Mouse (Mus musculus): ENCODE measurements at regions not wholly inside any gene's neighbourhood (a gene's known extent, or its start where the extent isn't known, plus 50 kb on each side); places are given as distances from the start of the nearest gene placed in this dataset.

DNA sequence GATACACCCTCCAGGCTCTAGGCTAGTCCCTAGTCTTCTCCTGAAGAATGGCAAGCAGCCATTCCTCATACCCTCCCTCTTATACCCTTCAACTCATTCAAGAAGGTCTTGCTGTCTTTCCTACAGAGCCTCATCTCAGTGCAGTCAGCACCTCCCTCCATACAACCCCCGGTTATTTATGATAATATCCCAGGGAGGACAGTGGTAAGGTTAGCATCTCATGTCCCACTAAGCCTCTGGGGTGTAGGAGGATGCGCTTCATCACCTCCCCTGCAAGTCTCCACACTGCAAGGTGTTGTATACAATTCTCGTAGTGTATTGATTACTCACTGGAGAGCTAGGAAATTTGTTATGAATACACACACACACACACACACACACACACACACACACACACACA lies 80.2 kb upstream of the Shisa6 start:
- no peak for TF ChIP-seq FLI1 (IDR thresholded peaks at IDR 0.05; ENCODE audit: low read length)
- TF ChIP-seq GATA1 (IDR thresholded peaks at IDR 0.05; ENCODE audit: borderline replicate concordance, low read length): no peak
- no peaks in the 10 kb centered on the region for H3K27me3 ChIP-seq (replicated peaks)

GRCm38 (mm10) chr11:66606646-66607045 lies 80.9 kb upstream of the Shisa6 start:
- H3K4me1 ChIP-seq: no peaks in the 10 kb centered on the region
- H3K4me3 ChIP-seq (replicated peaks): no peak overlapping the region
- TF ChIP-seq GATA1 (IDR thresholded peaks at IDR 0.05; ENCODE audit: borderline replicate concordance, low read length) (no peak), FLI1 (IDR thresholded peaks at IDR 0.05; ENCODE audit: low read length) (no peak)
- H3K27me3 ChIP-seq (replicated peaks): no peaks in the 10 kb centered on the region
- H3K9me3 ChIP-seq: peaks cover 23% of the 10 kb centered on the region
- no peaks in the 10 kb centered on the region for H3K36me3 ChIP-seq (replicated peaks; ENCODE audit: low read length)

More for the DNA sequence above, 80.2 kb upstream of the Shisa6 start:
- no peaks in the 10 kb centered on the region for H3K4me1 ChIP-seq
- no peak overlapping the region for H3K4me3 ChIP-seq (replicated peaks)
- H3K36me3 ChIP-seq (replicated peaks; ENCODE audit: low read length): no peaks in the 10 kb centered on the region
- H3K9me3 ChIP-seq: peaks cover 20% of the 10 kb centered on the region

DNA sequence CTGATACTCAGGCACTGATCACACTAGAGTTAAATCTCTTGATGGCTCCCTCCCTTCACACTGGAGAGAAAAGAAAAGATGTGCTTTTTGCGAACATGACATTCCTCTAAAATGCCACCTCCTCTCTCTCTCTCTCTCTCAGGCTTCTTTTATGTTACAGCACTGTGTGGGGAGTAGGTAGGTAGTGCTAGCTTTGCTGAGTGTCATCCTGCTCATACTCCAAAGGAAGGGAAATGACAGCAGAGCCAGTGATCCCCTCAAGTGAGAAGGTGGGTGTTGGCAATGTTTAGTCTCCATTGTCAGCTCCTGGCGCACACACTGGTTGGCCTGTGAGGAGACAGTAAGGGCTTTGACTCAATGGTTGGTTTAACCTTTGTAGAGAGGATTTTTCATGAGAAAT lies 84.0 kb upstream of the Shisa6 start:
- Histone ChIP-seq H3K4me1 (no peaks in the 10 kb centered on the region), H3K36me3 (replicated peaks; ENCODE audit: low read length) (no peaks in the 10 kb centered on the region), H3K9me3 (peaks cover 19% of the 10 kb centered on the region), H3K4me3 (replicated peaks) (no peak overlapping the region), H3K27me3 (replicated peaks) (no peaks in the 10 kb centered on the region)
- TF ChIP-seq GATA1 (IDR thresholded peaks at IDR 0.05; ENCODE audit: borderline replicate concordance, low read length): no peak
- no peak for TF ChIP-seq FLI1 (IDR thresholded peaks at IDR 0.05; ENCODE audit: low read length)

DNA sequence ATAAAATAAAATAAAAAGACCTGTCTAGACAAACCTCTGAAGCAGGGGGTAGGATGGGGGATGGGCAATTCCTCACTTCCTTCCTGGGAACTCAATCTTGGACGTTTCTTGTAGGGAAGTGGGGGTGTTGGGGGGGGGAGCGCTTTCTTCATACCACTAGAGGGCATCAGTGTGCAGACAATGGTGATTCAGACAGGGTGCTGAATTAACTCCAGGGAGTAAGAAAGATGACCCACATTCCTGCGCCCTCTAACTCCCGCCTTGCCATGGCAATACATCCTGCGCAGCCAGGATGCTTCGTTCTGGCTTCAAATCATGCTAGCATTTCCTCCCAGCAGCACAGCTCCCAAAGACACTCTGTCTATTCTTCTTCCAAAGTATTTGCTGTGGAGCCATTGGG lies 87.4 kb upstream of the Shisa6 start:
- no peak overlapping the region for H3K4me3 ChIP-seq (replicated peaks)
- TF ChIP-seq GATA1 (IDR thresholded peaks at IDR 0.05; ENCODE audit: borderline replicate concordance, low read length) (no peak), FLI1 (IDR thresholded peaks at IDR 0.05; ENCODE audit: low read length) (no peak)

DNA sequence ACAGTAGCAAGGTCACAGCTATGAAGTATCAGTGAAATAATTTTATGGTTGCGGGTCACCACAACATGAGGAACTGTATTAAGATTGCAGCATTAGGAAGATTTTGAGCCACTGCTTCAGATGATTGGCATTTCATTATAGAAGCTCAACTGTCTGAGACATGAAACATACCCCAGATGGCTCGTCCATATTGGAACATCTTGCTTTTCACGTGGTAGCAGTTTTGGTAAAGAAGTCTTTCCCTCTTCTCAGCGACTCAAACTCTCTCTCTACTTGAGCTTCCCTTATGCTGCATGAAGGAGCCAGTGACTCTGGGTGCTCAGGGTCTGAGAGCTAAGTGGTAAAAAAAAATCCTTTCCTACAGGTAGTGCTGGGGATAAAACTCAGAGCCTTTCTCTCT lies 99.7 kb upstream of the Shisa6 start:
- Histone ChIP-seq H3K4me3 (replicated peaks) (no peak overlapping the region), H3K4me1 (no peaks in the 10 kb centered on the region), H3K9me3 (peaks cover 30% of the 10 kb centered on the region), H3K36me3 (replicated peaks; ENCODE audit: low read length) (no peaks in the 10 kb centered on the region), H3K27me3 (replicated peaks) (no peaks in the 10 kb centered on the region)
- TF ChIP-seq FLI1 (IDR thresholded peaks at IDR 0.05; ENCODE audit: low read length) (no peak), GATA1 (IDR thresholded peaks at IDR 0.05; ENCODE audit: borderline replicate concordance, low read length) (no peak)

More for the DNA sequence above, 87.4 kb upstream of the Shisa6 start:
- H3K9me3 ChIP-seq: peaks cover 13% of the 10 kb centered on the region
- H3K36me3 ChIP-seq (replicated peaks; ENCODE audit: low read length): no peaks in the 10 kb centered on the region
- no peaks in the 10 kb centered on the region for H3K27me3 ChIP-seq (replicated peaks)
- H3K4me1 ChIP-seq: no peaks in the 10 kb centered on the region

- no peaks in the 10 kb centered on the region for H3K4me1 ChIP-seq
- H3K4me3 ChIP-seq (replicated peaks): no peak overlapping the region
- H3K36me3 ChIP-seq (replicated peaks; ENCODE audit: low read length): no peaks in the 10 kb centered on the region
- no peaks in the 10 kb centered on the region for H3K27me3 ChIP-seq (replicated peaks)
- TF ChIP-seq GATA1 (IDR thresholded peaks at IDR 0.05; ENCODE audit: borderline replicate concordance, low read length) (no peak), FLI1 (IDR thresholded peaks at IDR 0.05; ENCODE audit: low read length) (no peak)
- peaks cover 13% of the 10 kb centered on the region; the same call in 1 of the 2 replicates for H3K9me3 ChIP-seq
Measured at GRCm38 (mm10) chr11:66656810-66657209, 131.0 kb upstream of the Shisa6 start.

- Histone ChIP-seq H3K4me1 (no peaks in the 10 kb centered on the region), H3K4me3 (replicated peaks) (no peak overlapping the region), H3K27me3 (replicated peaks) (no peaks in the 10 kb centered on the region), H3K9me3 (peaks cover 21% of the 10 kb centered on the region), H3K36me3 (replicated peaks; ENCODE audit: low read length) (no peaks in the 10 kb centered on the region)
- no peak for TF ChIP-seq FLI1 (IDR thresholded peaks at IDR 0.05; ENCODE audit: low read length)
- TF ChIP-seq GATA1 (IDR thresholded peaks at IDR 0.05; ENCODE audit: borderline replicate concordance, low read length): no peak
Measured at GRCm38 (mm10) chr11:66674581-66674980, 148.8 kb upstream of the Shisa6 start.

GRCm38 (mm10) chr11:66680057-66680621 lies 154.4 kb upstream of the Shisa6 start:
- H3K4me1 ChIP-seq: no peaks in the 10 kb centered on the region
- H3K4me3 ChIP-seq (replicated peaks): no peak overlapping the region
- peaks cover 17% of the 10 kb centered on the region; the same call in 1 of the 2 replicates for H3K9me3 ChIP-seq
- no peak for TF ChIP-seq GATA1 (IDR thresholded peaks at IDR 0.05; ENCODE audit: borderline replicate concordance, low read length)
- TF ChIP-seq FLI1 (IDR thresholded peaks at IDR 0.05; ENCODE audit: low read length): no peak
- no peaks in the 10 kb centered on the region for H3K36me3 ChIP-seq (replicated peaks; ENCODE audit: low read length)
- H3K27me3 ChIP-seq (replicated peaks): no peaks in the 10 kb centered on the region

GRCm38 (mm10) chr11:66681892-66682291 lies 156.1 kb upstream of the Shisa6 start:
- no peaks in the 10 kb centered on the region for H3K4me1 ChIP-seq
- H3K36me3 ChIP-seq (replicated peaks; ENCODE audit: low read length): no peaks in the 10 kb centered on the region
- TF ChIP-seq GATA1 (IDR thresholded peaks at IDR 0.05; ENCODE audit: borderline replicate concordance, low read length) (no peak), FLI1 (IDR thresholded peaks at IDR 0.05; ENCODE audit: low read length) (no peak)
- H3K4me3 ChIP-seq (replicated peaks): no peak overlapping the region
- peaks cover 17% of the 10 kb centered on the region; the same call in 1 of the 2 replicates for H3K9me3 ChIP-seq
- H3K27me3 ChIP-seq (replicated peaks): no peaks in the 10 kb centered on the region

GRCm38 (mm10) chr11:66684181-66684580 lies 158.4 kb upstream of the Shisa6 start:
- H3K4me1 ChIP-seq: no peaks in the 10 kb centered on the region
- no peak overlapping the region for H3K4me3 ChIP-seq (replicated peaks)
- no peak for TF ChIP-seq GATA1 (IDR thresholded peaks at IDR 0.05; ENCODE audit: borderline replicate concordance, low read length)
- TF ChIP-seq FLI1 (IDR thresholded peaks at IDR 0.05; ENCODE audit: low read length): no peak
- no peaks in the 10 kb centered on the region for H3K27me3 ChIP-seq (replicated peaks)
- peaks cover 15% of the 10 kb centered on the region; the same call in 1 of the 2 replicates for H3K9me3 ChIP-seq
- H3K36me3 ChIP-seq (replicated peaks; ENCODE audit: low read length): no peaks in the 10 kb centered on the region
